Mouse (Mus musculus) urinary bladder, postnatal 14 days (tissue): ENCODE data around the gene Soat2.

Experiments
- DNase-seq: peaks from one replicate; pipeline ENCODE4 v3.0.0; 2021; ENCODE audit warnings: low spot score

Gene Soat2

GRCm38 (mm10) chr15:102114651-102115260 lies 35.6 kb upstream of the Soat2 start:
- no peak for DNase-seq

DNA sequence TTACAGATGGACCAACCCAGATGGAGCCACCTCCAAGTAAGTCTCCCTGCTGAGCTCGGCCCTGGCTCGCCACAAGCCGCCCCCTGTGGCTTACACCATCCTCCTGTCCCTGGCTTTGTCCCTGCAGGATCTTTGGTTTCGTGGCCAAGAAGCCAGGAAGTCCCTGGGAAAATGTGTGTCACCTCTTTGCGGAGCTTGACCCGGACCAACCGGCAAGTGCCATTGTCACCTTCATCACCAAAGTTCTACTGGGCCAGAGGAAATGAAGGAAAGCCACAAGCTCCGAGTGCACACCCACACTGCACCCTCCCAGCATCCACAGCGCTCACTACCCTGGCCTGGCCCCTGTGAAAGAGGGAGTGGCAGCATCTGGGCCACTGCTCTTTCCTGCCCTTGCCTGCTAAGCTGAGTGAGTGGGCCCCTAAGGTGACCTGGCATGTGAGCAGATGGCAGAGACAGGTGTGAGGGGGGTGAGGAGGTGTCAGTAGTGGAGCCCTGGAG lies 34.5 kb upstream of the Soat2 start:
- DNase-seq = no peak

DNA sequence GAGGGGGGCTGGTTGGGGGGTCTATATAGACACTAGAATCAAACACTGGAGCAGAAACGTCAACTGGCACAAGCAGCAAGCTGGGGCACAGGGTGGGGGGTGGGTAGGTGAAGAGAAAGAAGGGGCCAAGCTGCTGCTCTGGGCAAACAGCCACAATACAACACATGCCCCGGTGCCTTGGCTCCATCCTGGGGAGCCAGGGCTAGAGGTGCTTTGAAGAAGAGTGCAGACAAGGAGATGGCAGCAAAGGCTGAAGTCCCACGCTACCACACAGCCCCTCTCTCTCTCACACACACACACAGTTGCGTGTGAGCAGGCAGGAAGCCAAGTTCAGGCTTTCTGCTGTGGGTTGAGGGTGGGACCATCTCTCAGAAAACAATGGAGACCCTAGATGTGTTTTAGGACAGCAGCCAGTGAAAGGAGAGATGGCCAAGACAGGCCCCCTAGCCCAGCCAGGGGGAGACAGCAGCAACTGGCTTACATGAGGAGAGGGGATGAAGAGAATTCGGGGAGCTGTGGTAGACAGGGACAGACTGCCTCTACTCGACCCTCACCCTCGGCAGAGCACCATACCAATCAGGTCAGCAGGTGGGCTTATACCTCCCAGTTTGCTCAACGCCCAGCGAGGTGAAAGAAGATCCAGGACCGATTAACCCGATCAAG lies 33.4 kb upstream of the Soat2 start:
- DNase-seq = no peak

DNA sequence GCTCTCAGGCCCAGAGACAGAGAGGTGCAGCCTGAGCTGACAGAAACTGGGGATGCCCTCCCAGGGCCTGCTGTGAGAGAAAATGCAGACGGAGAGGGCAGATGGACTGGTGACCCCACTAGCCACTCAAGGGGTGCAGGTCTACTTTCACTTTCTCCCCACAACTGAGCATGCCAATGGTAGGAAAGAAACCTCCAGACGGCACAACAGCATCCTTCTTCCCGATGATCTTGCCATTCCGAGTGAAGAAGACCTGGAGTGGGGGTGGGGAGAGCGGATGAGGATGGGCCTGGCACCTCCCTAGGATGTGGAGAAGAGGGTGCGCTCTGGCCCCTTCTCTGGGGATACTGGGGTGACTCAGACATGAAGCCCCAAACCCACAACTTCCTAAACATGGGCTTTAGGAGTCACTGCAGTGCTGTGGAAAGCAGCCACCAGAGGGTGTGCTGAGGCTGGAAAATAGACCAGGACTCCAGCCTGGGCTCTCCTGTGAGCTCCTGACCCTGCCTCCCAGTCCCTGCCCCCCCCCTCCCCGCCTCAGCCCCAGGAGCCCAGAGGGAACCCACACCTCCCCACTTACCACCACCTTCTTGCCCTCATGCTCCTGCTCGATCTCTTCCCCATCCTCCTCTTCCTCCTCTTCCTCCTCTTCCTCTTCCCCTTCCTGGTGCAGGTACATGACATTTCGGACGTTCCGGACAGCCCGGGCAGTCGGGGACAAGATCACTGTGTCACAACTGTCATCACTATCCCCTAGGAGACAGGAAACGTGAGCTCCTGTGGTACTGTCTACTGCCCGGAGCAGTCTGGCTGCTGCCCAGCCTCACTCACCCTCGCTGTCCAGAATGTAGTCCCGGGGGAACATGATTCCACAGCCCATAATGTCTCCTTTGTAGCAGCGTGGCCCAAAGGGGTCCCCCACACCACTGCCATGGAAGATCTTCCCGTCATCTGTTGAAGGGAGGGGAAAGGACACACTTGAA lies 32.6 kb upstream of the Soat2 start:
- DNase-seq = no peak

GRCm38 (mm10) chr15:102118591-102118990 lies 31.7 kb upstream of the Soat2 start:
- DNase-seq = no peak

- DNase-seq = no peak
Observed at GRCm38 (mm10) chr15:102119121-102119830, 31.1 kb upstream of the Soat2 start.

DNA sequence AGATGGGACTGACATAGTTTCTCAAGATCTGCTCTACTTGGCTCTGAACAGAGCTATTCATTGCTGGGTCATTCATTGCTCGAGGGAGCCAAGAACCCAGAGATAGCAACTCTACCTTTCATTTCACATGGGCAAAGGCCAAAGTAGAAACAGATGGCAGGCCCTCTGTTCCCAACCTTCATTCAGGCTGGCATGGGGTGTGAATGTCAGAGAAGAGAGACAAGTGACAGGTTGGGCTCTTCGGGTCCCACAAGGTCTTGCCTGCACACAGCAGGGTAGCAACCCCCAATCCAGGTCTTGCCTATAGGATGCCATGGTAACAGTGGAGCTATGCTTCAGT lies 30.5 kb upstream of the Soat2 start:
- DNase-seq = no peak

GRCm38 (mm10) chr15:102120530-102120929 lies 29.8 kb upstream of the Soat2 start:
- DNase-seq = peak; percentile 46

DNA sequence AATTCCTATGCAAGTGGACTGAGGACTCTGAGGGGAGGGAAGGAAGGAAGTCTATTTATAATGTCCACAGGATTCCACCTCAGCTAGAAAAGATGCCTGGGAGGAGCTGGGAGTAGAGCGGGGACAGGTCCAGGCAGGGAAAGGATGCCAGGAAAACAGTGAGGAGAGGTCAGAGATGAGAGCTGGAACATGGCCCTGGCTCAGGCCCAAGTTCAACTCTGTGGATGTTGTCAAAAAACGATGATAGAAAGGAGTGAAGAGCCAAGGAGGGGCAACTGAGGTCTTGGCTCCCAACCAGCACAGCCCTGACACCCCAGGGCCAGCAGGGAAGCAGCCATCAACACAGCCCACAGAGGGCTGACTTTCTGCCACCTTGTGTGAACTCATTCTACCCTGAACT lies 24.0 kb upstream of the Soat2 start:
- DNase-seq = peak; percentile 48

- DNase-seq = peak; percentile 51
Observed at GRCm38 (mm10) chr15:102133314-102133713, 17.0 kb upstream of the Soat2 start.

GRCm38 (mm10) chr15:102134709-102135108 lies 15.6 kb upstream of the Soat2 start:
- no peak for DNase-seq

DNA sequence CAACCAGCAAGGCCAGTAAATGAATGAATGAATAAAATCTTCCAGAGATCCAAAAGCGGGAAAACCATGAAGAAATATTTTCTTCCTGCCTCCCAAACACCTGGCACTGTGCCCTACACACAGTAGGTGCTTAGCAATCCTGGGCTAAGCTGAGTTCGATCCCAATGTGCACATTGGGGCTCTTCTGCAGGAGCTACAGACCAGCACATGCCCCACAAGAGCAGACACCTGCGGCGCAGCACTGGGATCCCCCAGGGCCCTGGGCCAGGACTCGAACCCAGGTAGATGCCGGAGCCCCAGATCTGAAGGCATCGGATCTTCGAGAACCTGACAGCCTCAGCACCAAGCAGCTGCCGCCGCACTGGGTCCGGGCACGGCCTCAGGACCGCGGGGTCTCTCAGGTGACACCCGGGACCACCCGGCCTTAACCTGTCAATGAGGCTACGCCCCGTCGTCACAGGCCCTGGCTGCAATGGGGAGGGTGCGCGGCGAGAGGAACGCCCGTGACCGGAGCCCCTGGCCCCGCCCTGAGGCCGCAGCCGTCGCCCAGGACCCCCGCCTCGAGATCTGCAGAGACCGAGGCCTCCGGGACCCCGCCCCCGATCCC lies 14.7 kb upstream of the Soat2 start:
- DNase-seq = no peak

- peak; percentile 96 for DNase-seq
Observed at GRCm38 (mm10) chr15:102136129-102136758, 14.1 kb upstream of the Soat2 start, which contains the start of gene Spryd3. Gene Spryd3 (minus strand): TSS chr15:102136234.

DNA sequence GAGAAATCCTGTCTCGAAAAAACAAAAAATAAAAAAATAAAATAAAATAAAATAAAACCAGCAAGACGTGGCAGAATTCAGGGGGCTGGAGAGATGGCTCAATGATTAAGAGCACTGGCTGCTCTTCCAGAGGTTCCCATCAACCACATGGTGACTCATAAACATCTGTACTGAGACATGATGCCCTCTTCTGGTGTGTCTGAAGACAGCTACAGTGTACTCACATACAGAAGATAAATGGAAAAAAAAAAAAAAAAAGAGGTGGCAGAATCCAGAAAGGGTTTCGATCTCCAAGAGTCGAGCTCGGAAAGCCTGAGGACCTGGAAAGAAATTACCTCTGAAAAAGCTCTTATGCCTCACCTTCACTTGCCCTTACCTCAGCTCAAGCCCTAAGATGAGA lies 9.2 kb upstream of the Soat2 start:
- DNase-seq = no peak

DNA sequence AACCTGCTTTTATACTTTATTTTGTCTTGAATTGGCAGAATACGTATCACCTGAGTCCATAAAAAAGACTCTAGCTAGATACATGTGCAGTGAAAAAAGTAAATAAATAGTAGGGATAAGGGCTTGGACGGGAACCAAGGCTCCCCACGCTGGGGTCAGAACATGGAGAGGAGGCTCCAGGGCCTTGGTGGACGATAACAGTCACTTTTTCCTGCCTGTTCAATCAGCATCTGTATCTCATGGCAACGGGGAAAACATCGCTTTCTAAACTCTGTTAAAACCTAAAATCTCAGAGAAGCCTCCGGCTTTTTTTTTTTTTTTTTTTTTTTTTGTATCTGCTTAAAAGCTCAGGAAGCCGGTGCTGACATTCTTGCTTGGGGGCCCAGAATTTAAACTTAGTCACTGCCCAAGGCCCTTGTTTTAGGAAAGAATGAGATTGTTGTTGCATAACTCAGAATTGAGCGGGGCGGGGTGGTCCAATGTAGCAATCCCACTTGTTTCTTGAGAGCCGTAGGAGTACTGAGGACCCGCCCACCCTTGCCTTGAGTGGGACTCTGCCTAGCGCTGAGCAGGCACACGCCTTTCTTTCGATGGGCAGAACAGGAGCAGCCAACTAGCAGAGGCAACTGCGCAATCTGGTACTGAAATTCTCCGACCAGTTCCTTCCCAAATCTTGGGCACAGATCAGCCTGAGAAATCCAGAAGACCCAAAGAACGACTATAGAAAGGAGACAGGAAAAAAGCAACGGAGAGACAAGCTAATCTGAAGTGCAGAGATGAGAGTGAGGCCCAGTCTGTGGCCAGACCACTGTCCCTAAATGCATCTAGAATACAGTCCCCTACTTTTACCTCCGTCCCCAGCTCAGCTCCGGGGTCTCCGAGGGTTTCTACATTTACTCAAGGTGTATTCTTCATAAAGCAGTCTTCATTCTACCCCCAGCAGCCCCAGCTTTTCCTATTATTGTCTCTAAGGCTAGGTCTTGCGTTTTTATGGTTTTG lies 7.1 kb upstream of the Soat2 start:
- DNase-seq = peak; percentile 73

DNA sequence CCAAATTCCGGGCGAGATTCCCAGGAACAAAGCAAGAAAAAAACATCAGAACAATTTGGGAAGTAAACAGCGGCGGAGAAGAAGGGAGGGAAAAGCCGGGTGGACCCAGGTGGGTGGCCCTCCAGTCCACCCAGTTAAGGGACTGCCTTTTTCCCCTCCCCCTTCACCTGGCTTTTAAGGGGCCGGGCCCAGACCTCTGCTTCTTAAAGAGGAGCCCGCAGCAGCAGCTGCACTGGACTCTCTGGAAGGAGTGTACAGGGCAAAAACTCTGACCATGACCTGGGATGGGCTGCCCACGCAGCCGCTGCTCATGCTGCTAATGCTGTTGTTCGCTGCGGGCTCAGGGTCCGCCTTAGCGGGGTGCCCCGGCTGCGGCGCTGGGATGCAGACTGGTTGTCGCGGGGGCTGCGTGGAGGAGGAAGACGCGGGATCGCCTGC lies 6.0 kb upstream of the Soat2 start, which contains the start of gene Igfbp6:
Gene Igfbp6, plus strand, starts transcription at position 89 of the 438 bp plus-strand sequence.
- peak; percentile 42 for DNase-seq

- no peak for DNase-seq
Observed at GRCm38 (mm10) chr15:102144726-102145125, 5.6 kb upstream of the Soat2 start.

DNA sequence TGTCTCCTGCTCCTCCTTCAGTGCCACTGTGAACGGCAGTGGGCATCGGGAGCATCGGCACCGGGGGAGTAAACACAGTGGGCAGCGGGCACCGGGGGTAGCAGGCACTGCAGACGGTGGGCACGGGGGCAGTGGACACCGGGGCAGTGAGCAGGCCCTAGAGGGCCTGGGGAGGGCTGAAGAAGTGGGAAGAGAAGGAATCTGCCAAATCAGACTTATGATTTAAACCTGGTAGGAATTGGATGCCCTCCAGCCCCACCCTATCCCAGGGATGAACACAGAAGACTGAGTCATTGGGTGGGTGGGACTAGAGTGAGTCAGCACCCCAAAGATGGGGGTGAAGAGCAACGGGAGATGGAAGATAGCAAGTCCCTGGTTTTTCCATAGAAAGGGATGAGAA lies 5.0 kb upstream of the Soat2 start:
- DNase-seq = peak; percentile 83

GRCm38 (mm10) chr15:102146089-102146488 lies 4.2 kb upstream of the Soat2 start:
- DNase-seq = no peak

- peak; percentile 41 for DNase-seq
Observed at GRCm38 (mm10) chr15:102146882-102147281, 3.4 kb upstream of the Soat2 start.
